8 mouse cellular contexts compared by ENCODE assay signal in the genomic region with DNA sequence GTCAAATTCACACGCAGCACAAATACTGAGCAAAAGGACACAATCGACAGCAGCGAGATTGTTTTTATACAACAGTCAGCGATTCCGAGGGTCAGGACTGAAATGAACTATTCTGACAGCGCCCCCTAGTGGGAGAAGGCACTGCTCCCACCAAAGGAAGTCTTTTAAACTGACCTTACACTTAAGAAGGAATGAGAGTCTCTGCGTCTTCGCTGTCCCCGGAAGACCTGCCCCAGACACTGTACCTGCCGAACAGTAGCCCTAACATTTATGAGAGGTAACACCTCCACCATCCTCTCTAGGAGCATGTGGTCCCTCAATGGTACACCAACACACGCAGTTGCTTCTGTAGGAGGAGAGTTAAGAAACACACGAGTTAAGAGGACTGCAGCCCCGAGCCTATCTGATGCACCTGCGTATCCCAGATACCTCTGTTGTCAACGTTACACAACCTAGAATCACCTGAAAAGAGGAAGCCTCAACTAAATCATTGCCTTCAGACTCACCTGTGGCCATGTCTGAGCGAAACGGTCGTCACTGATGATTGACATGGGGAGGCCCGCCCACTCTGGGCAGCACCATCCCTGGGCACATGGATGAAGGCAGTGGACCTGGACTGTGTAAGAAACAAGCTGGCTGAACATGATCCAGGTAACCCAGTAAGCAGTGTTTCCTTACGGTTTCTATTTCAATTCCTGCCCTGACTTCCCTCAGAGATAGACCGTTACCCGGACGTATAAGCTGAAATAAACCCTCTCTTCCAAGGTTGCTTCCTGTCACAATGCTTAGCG.
DNase-seq lines count a peak whose midpoint lies in the region; ATAC-seq lines count a peak whose summit lies in the region.

No protein-coding gene starts in this region.

- 53% methylated on average over 24 of the region's 24 CpGs for WGBS in forebrain, embryonic 14.5 days
- 57% methylated on average over 24 of the region's 24 CpGs for WGBS in hindbrain, embryonic 16.5 days

- H3K27me3 ChIP-seq in forebrain, embryonic 14.5 days (replicated peaks; ENCODE audit: control insufficient read depth, insufficient read depth, low read length), result no peaks in the 10 kb centered on the region
- no peaks in the 10 kb centered on the region for H3K27me3 ChIP-seq in hindbrain, embryonic 16.5 days (replicated peaks; ENCODE audit: control insufficient read depth, insufficient read depth, low read length)

- peak; percentile 64 for ATAC-seq in forebrain, embryonic 14.5 days
- ATAC-seq in hindbrain, embryonic 16.5 days, result peak; percentile 61

- H3K4me3 ChIP-seq in forebrain, embryonic 14.5 days (ENCODE audit: low read depth, low read length), result no peak overlapping the region
- H3K4me3 ChIP-seq in hindbrain, embryonic 16.5 days (ENCODE audit: low read length), result no peak overlapping the region

- H3K9ac ChIP-seq in forebrain, embryonic 14.5 days (ENCODE audit: low read length), result no peak overlapping the region
- H3K9ac ChIP-seq in hindbrain, embryonic 16.5 days (ENCODE audit: low read depth, low read length), result no peak overlapping the region

- H3K27ac ChIP-seq in forebrain, embryonic 14.5 days (ENCODE audit: low read depth, low read length), result no peak overlapping the region
- no peak overlapping the region for H3K27ac ChIP-seq in hindbrain, embryonic 16.5 days (ENCODE audit: low read depth, low read length)

- no peaks in the 10 kb centered on the region for H3K9me3 ChIP-seq in forebrain, embryonic 14.5 days (replicated peaks; ENCODE audit: control insufficient read depth, low read length)
- no peaks in the 10 kb centered on the region for H3K9me3 ChIP-seq in hindbrain, embryonic 16.5 days (ENCODE audit: control insufficient read depth, low read length)

- no peak overlapping the region for H3K4me2 ChIP-seq in forebrain, embryonic 14.5 days (ENCODE audit: low read length)
- H3K4me2 ChIP-seq in hindbrain, embryonic 16.5 days (ENCODE audit: low read length), result 0 out of 2 replicates have a peak overlapping the region, but pooled peaks have one; percentile 24

- H3K4me1 ChIP-seq in forebrain, embryonic 14.5 days (ENCODE audit: control insufficient read depth, insufficient read depth, low read length), result peaks cover 10% of the 10 kb centered on the region
- H3K4me1 ChIP-seq in hindbrain, embryonic 16.5 days (ENCODE audit: control insufficient read depth, insufficient read depth, low read depth, low read length), result no peaks in the 10 kb centered on the region

- peak; percentile 87 for DNase-seq in MN1 (ENCODE audit: low spot score)
- peak; percentile 34 for DNase-seq in c-Kit-positive CD71-positive TER-119-positive erythroid progenitor cells, embryonic 14.5 days (ENCODE audit: low spot score)
- peak; percentile 92 for DNase-seq in forebrain, embryonic 14.5 days (ENCODE audit: low spot score)
- peak; percentile 72 to 95 for DNase-seq in layer of hippocampus, postnatal 25 days (ENCODE audit: extremely low spot score in 1 of 2, low spot score in 1 of 2)
- DNase-seq in lung, postnatal 36 days, result peak; percentile 86
- peak; percentile 86 for DNase-seq in right cerebral cortex, adult 18-20 months
- peak; percentile 53 for DNase-seq in urinary bladder, postnatal 10 days (ENCODE audit: low spot score)

- peaks cover 4% of the 10 kb centered on the region; the same call in 1 of the 2 replicates for H3K36me3 ChIP-seq in forebrain, embryonic 14.5 days (ENCODE audit: control insufficient read depth, insufficient read depth, low read length)
- H3K36me3 ChIP-seq in hindbrain, embryonic 16.5 days (ENCODE audit: control insufficient read depth, insufficient read depth, low read length), result 0 out of 2 replicates have a peak, but pooled peaks cover 2% of the 10 kb centered on the region

Comparison
In these comparisons a context has a peak if more than half of its experiments do, and no peak if none do; other contexts are left out.
1. DNase-seq: peak in every context shown above with its lines; median percentile 92 in forebrain, embryonic 14.5 days; 87 in MN1; 86 in lung, postnatal 36 days; 86 in right cerebral cortex, adult 18-20 months; 84 in layer of hippocampus, postnatal 25 days; 53 in urinary bladder, postnatal 10 days; 34 in c-Kit-positive CD71-positive TER-119-positive erythroid progenitor cells, embryonic 14.5 days.